Mouse (Mus musculus) limb, embryonic 10.5 days (tissue): ENCODE results near the gene Tfip11. TPM values are rescaled to one million over a fixed set of nuclear protein-coding genes. Genes with fewer than 3 reads are reported as not detected.
A peak's percentile ranks its signal among the peaks of the same experiment; 100 is the strongest.

Experiments
- DNase-seq: peaks from one replicate; pipeline ENCODE4 v3.0.0-alpha.2; 2017; ENCODE audit warnings: low spot score
- H3K27ac ChIP-seq: fragments of 300-500 bp; sonication (generic); 2 replicates; pipeline ENCODE4 v1.5.1; 2016; ENCODE audit warnings: mild to moderate bottlenecking
- H3K27me3 ChIP-seq: fragments of 300-500 bp; sonication (generic); 2 replicates; pipeline ENCODE4 v1.6.1; 2016; ENCODE audit warnings: low read depth, mild to moderate bottlenecking; ENCODE audit not compliant: poor library complexity, severe bottlenecking
- H3K36me3 ChIP-seq: fragments of 300-500 bp; sonication (generic); 2 replicates; pipeline ENCODE4 v1.6.1; 2016; ENCODE audit warnings: mild to moderate bottlenecking, moderate library complexity
- H3K4me1 ChIP-seq: fragments of 300-500 bp; sonication (generic); 2 replicates; pipeline ENCODE4 v1.6.1; 2016
- H3K4me3 ChIP-seq: fragments of 300-500 bp; sonication (generic); 2 replicates; pipeline ENCODE4 v1.5.1; 2016; ENCODE audit warnings: mild to moderate bottlenecking, moderate library complexity
- H3K9me3 ChIP-seq: fragments of 300-500 bp; sonication (generic); replicated peaks from 2 replicates; pipeline ENCODE4 v1.6.1; 2016; ENCODE audit warnings: mild to moderate bottlenecking
- WGBS: fragments of 180-500 bp; shearing (Covaris S2); methylation state at CpG from one replicate; pipeline ENCODE4 v1.1.7; 2016; 5-methylcytosine and 5-hydroxymethylcytosine counted together
- polyA plus RNA-seq: library from polyadenylated mRNA; unstranded; fragments of >200 nt; fragmentation: Nextera tagmentation; extraction: Ambion mirVana; gene quantifications from 2 replicates; pipeline ENCODE4 v1.2.1, GENCODE M21; 2016

Gene Tfip11
- polyA plus RNA-seq: 43.5 and 44.4 TPM in 2 replicates

DNA sequence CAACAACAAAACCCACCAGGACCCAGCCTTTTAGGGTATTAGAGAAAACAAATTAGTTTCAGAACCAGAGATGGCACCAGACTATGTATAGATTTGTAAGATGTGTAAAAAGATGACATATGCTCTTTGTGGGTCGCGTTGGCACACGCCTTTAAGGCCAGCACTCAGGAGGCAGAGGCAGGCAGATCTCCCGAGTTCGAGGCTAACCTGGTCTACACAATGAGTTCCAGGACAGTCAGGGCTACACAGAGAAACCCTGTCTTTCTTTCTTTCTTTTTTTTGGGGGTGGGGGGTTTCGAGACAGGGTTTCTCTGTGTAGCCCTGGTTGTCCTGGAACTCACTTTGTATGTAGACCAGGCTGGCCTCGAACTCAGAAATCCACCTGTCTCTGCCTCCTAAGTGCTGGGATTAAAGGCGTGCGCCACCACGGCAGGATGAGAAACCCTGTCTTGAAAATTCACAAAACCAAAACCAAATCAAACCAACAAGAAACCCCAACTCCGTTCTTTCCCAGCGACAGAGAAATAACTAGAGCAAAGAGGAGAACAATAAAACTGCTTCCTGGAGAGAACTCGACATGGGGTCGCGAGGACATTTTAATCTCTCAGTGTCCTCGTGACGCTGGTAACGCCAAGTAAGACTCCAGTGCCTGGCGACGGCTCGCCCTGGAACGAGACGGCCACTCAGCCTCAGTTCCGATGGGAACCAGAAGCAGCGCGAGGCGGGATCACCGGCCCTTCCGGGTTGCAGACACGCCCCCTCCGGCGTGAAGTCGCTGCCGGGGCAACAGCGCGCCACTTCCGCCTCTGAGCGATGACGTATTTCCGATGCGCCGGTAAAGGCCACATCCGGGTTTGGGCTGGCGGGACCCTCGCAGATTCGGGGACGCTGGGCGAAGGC, at the start of gene Tfip11:
TSS of gene Tfip11 (plus strand) at position 813 of the 900 bp plus-strand sequence.
- 9% methylated on average over 48 of the region's 48 CpGs for whole genome bisulfite sequencing
- peak; percentile 98 for DNase-seq
- Histone ChIP-seq H3K4me1 (peaks cover 22% of the 10 kb centered on the region), H3K36me3 (peaks cover 33% of the 10 kb centered on the region), H3K4me3 (peak within 1 kb of the TSS; percentile 95), H3K9me3 (no peaks in the 10 kb centered on the region), H3K27me3 (no peaks in the 10 kb centered on the region), H3K27ac (peak within 1 kb of the TSS; percentile 81)

DNA sequence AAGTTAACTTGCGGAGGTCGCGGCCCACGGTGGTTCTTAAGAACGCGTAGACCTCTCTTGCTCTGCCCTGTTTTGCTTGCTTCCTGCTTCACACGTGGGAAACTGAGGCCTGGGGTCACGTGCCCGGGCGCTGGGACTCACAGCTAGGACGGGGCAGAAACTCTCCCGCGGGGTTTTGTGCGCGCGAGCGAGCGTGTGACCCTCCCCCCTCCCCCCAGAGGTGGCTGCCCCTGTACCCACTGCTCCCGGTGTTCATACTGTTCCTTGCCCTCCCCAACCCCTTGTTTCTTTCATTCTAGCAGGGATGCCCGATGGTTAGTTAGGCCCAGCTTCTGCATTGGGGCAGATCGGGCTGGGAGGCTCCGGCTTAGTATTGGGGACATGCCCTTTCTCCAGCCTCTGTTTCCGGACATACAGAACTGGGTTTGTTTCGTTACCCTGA, 49.2 kb upstream of the Tfip11 start:
- peaks cover 62% of the 10 kb centered on the region for H3K4me1 ChIP-seq

DNA sequence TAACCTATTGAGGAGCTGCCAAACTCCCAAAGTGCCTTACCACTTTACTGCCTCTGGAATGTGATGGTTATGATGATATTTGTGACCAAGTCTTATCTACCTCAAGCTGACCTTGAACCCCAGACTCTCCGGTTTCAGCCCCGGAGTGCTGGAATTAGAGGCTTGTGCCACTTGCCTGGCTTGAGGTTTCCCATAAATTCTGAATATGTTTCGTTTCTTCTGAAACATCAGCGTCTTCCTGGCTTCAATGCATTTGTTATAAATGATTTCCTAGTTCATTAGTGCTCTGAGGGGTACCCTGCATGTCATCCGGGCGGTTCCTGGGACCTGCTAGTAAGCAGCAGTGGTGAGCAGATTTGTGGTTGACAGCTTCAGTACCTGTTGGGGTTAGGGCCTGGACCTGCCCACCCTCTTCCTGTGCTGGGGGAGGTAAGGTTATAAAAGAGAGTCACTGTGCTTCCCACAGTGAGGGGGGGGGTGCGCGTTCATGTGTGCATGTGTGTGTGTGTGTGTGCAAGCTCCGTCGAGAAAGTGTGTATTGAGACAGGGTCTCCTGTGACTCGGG, 48.2 kb upstream of the Tfip11 start:
- 0 out of 2 replicates have a peak overlapping the region, but pooled peaks have one; percentile 82 for H3K4me3 ChIP-seq
- no peaks in the 10 kb centered on the region; the same call in 1 of the 2 replicates for H3K36me3 ChIP-seq
- H3K27ac ChIP-seq: no peak overlapping the region
- H3K4me1 ChIP-seq: peaks cover 71% of the 10 kb centered on the region
- WGBS: 91% methylated on average over 11 of the region's 11 CpGs
- no peaks in the 10 kb centered on the region for H3K9me3 ChIP-seq
- no peaks in the 10 kb centered on the region for H3K27me3 ChIP-seq
- no peak for DNase-seq

More for the DNA sequence above, 49.2 kb upstream of the Tfip11 start:
- Histone ChIP-seq H3K9me3 (no peaks in the 10 kb centered on the region), H3K4me3 (peak overlapping the region; percentile 82), H3K27me3 (no peaks in the 10 kb centered on the region), H3K36me3 (no peaks in the 10 kb centered on the region; the same call in 1 of the 2 replicates), H3K27ac (peak overlapping the region; percentile 91)
- no peak for DNase-seq
- 1% methylated on average over 24 of the region's 24 CpGs for WGBS

DNA sequence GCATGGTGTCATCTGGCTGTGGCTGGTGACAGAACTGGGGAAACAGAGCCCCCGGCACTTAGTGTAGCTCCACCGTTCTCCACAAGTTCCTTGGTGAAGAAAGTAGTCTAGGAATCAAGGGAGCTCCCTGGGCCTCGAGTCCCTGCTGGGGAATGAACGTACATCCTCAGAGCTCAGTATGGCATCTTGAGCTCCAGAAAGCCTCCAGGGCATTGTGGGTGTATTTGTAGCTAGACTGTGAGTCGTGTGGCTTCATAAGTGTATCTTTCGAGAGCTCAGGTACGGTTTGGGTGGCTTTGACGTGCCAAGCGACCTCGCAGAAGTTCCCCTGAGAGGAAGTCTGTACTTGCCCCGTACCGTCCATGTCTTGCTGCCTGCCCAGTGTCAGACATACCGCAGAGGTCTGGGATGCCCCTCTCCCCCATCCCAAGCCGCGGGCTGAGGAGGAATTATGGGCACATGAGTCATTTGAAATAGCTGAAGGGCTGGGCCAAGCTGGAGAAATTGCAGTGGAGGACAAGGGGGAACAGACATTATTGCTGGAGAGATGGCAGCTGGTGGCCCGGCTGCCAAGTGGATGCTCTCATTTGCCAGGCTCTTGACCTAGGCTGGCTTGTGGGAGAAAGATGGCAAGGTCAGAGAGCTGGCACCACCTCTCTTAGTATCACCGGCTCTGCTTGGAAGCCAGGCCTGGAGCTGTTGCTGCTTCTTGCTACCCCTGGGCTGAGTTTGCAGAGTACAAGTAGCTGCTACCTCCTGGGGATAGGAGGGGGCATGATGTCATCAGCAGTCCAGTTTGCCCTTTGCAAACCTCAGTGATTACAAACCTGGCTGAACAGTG, 46.8 kb upstream of the Tfip11 start:
- Histone ChIP-seq H3K4me3 (no peak overlapping the region), H3K4me1 (peaks cover 80% of the 10 kb centered on the region), H3K27me3 (no peaks in the 10 kb centered on the region), H3K36me3 (no peaks in the 10 kb centered on the region; the same call in 1 of the 2 replicates), H3K27ac (0 out of 2 replicates have a peak overlapping the region, but pooled peaks have one; percentile 46), H3K9me3 (no peaks in the 10 kb centered on the region)
- 91% methylated on average over 17 of the region's 17 CpGs for WGBS
- DNase-seq: no peak

DNA sequence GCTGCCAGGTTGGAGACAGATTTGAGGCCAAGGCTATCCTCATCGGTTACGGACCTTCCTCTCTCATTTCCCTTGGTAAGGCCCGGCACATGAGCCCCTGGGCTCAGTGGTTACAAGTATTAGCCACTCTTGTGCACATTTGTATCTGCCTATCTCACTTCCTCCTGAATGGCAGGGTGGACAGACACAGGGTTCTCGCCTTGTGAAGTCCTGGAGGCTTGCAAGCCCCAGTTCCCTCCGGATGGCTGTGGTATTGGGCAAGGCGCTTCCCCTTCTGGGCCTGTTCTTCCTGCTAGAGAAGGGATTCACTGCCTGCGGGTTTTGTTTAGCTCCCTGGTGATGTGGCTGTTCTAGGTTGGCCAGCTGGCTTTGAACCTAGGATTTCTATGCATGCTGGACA, 46.0 kb upstream of the Tfip11 start:
- Histone ChIP-seq H3K36me3 (no peaks in the 10 kb centered on the region; the same call in 1 of the 2 replicates), H3K27ac (peak overlapping the region; percentile 46; the same call in 1 of the 2 replicates), H3K4me1 (peaks cover 74% of the 10 kb centered on the region)

DNA sequence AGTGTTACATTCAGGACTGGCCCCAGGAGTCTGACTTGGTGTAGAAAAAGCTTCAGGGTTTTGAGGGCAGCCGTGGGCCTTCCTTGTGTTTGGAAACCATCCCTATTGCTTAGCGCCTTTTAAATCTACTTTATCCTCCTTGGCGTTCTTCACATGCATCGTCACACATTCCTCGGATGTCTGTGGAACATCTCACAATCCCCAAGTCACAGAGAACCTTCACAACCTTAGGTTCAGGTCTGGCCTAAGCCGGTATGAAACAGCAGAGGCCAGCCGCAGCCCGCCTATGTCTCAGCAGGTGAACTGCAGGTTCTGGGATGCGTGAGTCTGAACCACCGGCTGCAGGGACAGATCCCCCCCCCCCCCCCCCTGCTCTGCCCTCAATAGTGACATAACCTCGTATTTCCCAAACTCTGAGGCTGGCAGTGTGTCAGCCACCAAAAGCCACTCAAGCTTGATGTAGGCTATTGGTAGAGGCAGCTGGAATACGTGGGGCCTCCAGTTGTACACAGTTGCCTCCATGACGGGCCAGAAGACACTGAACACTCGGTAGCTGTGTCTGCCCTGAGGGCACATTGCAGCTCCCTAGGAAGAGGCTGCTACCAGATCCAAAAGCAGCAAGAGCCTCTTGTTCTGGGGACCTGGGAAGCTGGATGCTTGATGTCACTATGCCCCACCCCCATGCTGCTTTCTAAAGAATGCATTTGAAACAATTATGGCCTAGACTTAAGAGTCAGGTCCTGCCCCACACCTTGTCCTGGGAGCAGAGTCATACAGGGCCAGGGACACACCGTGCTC, 45.1 kb upstream of the Tfip11 start:
- Histone ChIP-seq H3K27me3 (no peaks in the 10 kb centered on the region), H3K36me3 (peaks cover 4% of the 10 kb centered on the region; the same call in 1 of the 2 replicates), H3K4me1 (peaks cover 65% of the 10 kb centered on the region), H3K9me3 (no peaks in the 10 kb centered on the region), H3K27ac (0 out of 2 replicates have a peak overlapping the region, but pooled peaks have one; percentile 46), H3K4me3 (no peak overlapping the region)
- WGBS: 69% methylated on average over 15 of the region's 15 CpGs
- DNase-seq: no peak

More for the DNA sequence above, 46.0 kb upstream of the Tfip11 start:
- WGBS: 88% methylated on average over 7 of the region's 7 CpGs
- Histone ChIP-seq H3K4me3 (no peak overlapping the region; the same call in 1 of the 2 replicates), H3K27me3 (no peaks in the 10 kb centered on the region), H3K9me3 (no peaks in the 10 kb centered on the region)
- no peak for DNase-seq

DNA sequence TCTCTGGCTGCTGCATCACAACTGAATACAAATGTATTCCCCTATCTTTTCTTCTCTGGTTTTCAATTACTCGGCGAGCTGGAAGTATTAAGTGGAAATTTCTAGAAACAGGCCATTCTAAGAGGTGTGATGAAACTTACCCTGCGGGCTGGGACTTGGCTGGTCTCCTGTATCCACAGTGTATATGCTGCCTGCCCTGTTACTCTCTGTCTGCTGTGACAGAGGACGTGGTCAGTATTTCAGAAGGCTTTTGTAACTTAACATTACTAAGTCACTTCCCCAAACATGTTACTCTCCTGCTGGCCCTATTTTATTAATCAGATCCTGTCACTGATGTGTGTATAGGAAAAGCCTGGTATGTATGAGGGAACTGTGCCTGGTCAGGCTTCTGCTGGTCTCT, 44.5 kb upstream of the Tfip11 start:
- Histone ChIP-seq H3K4me1 (peaks cover 66% of the 10 kb centered on the region), H3K27ac (no peak overlapping the region), H3K4me3 (no peak overlapping the region), H3K9me3 (no peaks in the 10 kb centered on the region), H3K27me3 (no peaks in the 10 kb centered on the region), H3K36me3 (peaks cover 7% of the 10 kb centered on the region)
- no peak for DNase-seq
- WGBS: 89% methylated on average over 4 of the region's 4 CpGs

DNA sequence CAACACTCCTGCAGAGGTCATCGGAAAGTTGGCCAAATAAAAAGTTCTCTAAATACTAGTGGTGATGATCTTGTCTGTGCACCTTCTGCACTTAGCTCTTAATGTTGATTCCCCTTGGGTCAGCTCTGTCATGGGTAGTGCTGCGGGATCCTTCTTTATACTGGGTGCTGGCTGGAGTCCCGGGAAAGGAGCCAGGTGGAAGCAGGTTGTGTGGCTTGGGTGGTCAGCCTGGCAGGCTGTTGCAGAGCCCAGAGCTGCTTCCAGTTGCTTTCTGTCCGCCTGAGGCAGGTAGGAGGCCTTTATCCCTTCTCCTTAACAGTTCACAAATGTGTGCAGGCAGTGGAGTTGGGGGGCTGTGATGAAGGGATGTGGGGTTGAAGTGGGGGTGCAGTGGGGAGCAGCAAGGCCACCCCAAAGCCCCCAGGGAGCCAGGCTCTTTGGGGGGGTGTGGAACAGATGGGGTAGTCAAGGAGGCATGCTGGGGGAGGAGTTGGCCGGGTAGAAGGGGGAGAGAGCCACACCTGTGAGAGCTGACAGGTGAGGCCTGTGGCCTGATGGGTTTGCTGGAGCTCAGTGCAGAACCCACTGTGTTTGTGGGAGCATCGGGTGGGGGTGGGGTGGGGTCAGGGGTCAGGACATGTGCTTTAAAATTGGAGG, 43.9 kb upstream of the Tfip11 start:
- WGBS: 73% methylated on average over 6 of the region's 6 CpGs
- Histone ChIP-seq H3K27ac (no peak overlapping the region), H3K4me1 (peaks cover 64% of the 10 kb centered on the region)

DNA sequence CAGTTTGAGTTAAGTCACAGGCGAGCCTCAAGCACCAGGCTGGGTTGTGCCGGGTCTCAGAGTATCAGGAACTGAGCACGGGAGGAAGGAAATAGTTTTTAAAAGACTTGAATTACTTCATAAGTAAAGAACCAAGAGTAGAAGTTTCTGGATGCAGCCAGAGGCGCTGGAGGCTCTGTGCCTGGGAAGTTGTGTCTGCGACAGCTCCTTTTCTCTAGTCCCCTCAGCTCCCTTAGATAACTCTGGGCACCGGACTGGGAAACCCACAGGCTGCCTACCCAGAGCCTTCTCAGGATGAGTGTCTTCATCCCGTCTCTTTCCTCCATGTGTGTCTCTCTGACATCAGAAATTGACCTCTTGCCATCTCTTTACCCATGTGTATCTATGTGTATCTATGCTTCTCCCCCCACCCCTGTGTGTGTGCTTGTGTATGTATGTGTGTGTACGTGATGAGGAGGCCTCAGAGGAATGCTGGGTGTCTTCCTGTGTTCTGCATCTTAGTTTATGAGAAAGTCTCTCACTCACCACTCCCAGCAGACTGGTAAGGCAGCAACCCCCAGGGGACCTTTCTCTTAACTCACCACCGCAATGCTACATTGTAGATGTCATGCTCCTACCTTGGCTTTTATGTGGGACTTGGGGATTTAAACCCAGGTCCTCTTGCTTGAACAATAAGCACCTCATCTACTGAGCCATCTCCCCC, 43.2 kb upstream of the Tfip11 start:
- Histone ChIP-seq H3K9me3 (no peaks in the 10 kb centered on the region), H3K27ac (no peak overlapping the region), H3K27me3 (no peaks in the 10 kb centered on the region), H3K36me3 (peaks cover 7% of the 10 kb centered on the region), H3K4me3 (no peak overlapping the region), H3K4me1 (peaks cover 57% of the 10 kb centered on the region)
- 77% methylated on average over 9 of the region's 9 CpGs for WGBS
- no peak for DNase-seq

More for the DNA sequence above, 43.9 kb upstream of the Tfip11 start:
- Histone ChIP-seq H3K9me3 (no peaks in the 10 kb centered on the region), H3K4me3 (no peak overlapping the region), H3K27me3 (no peaks in the 10 kb centered on the region), H3K36me3 (peaks cover 7% of the 10 kb centered on the region)
- DNase-seq: no peak

DNA sequence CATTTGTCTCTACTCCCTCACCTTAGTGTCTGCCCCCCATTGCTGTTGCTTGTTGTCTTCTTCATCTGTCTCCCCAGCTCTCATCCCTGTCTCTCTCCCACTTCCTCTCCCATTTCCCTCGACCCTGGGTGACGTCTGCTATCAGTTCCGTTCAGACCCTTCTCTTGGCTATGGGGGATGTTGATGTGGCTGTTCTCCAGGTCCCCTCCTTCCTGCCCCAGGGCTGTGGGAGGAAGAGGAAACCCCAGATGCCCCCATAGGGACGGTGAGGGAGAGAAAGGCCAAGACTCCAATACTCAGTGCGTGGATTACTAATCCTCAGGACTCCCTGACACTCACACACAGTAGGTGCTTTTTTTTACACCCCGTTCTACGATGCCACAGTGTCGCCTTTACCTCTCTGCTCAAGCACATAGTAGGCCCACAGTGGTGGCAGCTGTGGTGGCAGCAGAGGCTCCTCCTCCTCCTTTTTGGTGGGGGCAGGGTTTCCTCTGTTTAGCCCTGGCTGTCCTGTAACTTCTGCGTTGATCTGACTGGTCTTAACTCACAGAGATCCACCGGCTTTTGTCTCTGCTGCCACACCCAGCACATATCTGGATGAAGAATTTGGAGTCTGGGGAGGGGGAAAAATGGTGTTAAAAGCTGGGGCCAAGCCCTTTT, 42.5 kb upstream of the Tfip11 start:
- H3K27ac ChIP-seq: peak overlapping the region; percentile 62
- H3K4me3 ChIP-seq: no peak overlapping the region
- H3K36me3 ChIP-seq: peaks cover 7% of the 10 kb centered on the region
- 71% methylated on average over 10 of the region's 10 CpGs for WGBS
- no peak for DNase-seq
- peaks cover 50% of the 10 kb centered on the region for H3K4me1 ChIP-seq
- no peaks in the 10 kb centered on the region for H3K27me3 ChIP-seq
- no peaks in the 10 kb centered on the region for H3K9me3 ChIP-seq
